Mouse (Mus musculus) midbrain, embryonic 15.5 days (tissue): ENCODE results near the gene Tarsl2. TPM values are rescaled to one million over a fixed set of nuclear protein-coding genes. Genes with fewer than 3 reads are reported as not detected.

Experiments used
- ATAC-seq: fragments of 200-750 bp; cut with Nextera tagmentation; replicated peaks from 2 replicates; pipeline ENCODE4 v1.8.0; 2017; ENCODE audit warnings: moderate TSS enrichment
- H3K27ac ChIP-seq: fragments of 300-500 bp; sonication (generic); 2 replicates; pipeline ENCODE4 v1.5.1; 2015; ENCODE audit warnings: mild to moderate bottlenecking, inconsistent platforms
- H3K27me3 ChIP-seq: fragments of 300-500 bp; sonication (generic); replicated peaks from 2 replicates; pipeline ENCODE4 v1.6.1; 2015; ENCODE audit warnings: inconsistent platforms
- H3K36me3 ChIP-seq: fragments of 300-500 bp; sonication (generic); replicated peaks from 2 replicates; pipeline ENCODE4 v1.6.1; 2015; ENCODE audit warnings: inconsistent platforms
- H3K4me1 ChIP-seq: fragments of 300-500 bp; sonication (generic); 2 replicates; pipeline ENCODE4 v1.6.1; 2015; ENCODE audit warnings: inconsistent platforms
- H3K4me2 ChIP-seq: fragments of 300-500 bp; sonication (generic); 2 replicates; pipeline ENCODE4 v1.6.1; 2015; ENCODE audit warnings: inconsistent platforms, mild to moderate bottlenecking, moderate library complexity
- H3K4me3 ChIP-seq: fragments of 300-500 bp; sonication (generic); 2 replicates; pipeline ENCODE4 v1.5.1; 2015; ENCODE audit warnings: mild to moderate bottlenecking, inconsistent platforms
- H3K9ac ChIP-seq: fragments of 300-500 bp; sonication (generic); 2 replicates; pipeline ENCODE4 v1.6.1; 2015; ENCODE audit warnings: mild to moderate bottlenecking, inconsistent platforms
- H3K9me3 ChIP-seq: fragments of 300-500 bp; sonication (generic); 2 replicates; pipeline ENCODE4 v1.6.1; 2016; ENCODE audit warnings: inconsistent platforms
- WGBS: fragments of 180-500 bp; shearing (Covaris S2); methylation state at CpG from one replicate; pipeline ENCODE4 v1.1.7; 2015; ENCODE audit warnings: mixed read lengths; 5-methylcytosine and 5-hydroxymethylcytosine counted together
- polyA plus RNA-seq: library from polyadenylated mRNA; unstranded; fragments of >200 nt; fragmentation: Nextera tagmentation; extraction: Ambion mirVana; gene quantifications from 2 replicates; pipeline ENCODE4 v1.2.1, GENCODE M21; 2015

Tarsl2 gene
- polyA plus RNA-seq: 16.1 and 16.5 TPM in 2 replicates

DNA sequence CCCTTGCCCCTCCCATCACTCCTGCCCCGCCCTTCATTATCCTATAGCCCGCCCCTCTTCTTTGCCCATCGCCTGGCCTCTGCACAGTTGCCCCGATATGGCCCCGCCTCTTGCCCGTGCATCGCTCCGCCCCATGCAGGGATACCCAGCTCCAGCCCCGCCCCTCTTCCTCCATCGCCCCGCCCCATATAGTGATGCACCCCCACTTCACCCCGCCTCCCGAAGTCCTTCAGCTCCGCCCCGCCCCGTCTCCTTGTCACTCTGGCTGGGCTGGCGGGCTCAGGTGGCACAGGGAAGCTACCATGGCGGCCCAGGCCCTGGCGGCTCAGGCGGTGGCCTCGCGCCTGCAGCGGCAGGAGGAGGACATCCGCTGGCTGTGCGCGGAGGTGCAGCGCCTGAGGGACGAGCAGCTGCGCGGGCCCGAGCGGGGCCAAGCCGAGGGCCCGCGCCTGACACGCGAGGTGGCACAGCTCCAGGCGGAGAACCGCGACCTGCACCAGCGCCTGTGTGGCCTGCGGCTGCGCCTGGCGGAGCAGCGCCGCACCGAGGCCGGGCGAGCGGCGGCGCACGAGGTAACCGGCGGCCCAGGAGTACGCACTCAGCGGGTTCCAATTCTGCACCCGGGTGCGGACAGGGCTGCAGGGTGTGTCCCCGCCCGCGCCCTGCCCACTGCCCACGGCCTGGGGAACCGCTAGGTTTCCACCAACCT, at the start of gene Tarsl2:
Tarsl2 (plus strand) TSS at position 256 of the 709 bp plus-strand sequence.
- WGBS: under 1% methylated on average over 59 of the region's 64 CpGs
- H3K4me1 ChIP-seq: peaks cover 11% of the 10 kb centered on the region; the same call in 1 of the 2 replicates
- H3K4me2 ChIP-seq: peak within 1 kb of the TSS; percentile 72
- peaks cover 4% of the 10 kb centered on the region for H3K36me3 ChIP-seq
- no peaks in the 10 kb centered on the region for H3K9me3 ChIP-seq
- peak within 1 kb of the TSS; percentile 86 for H3K27ac ChIP-seq
- H3K27me3 ChIP-seq: no peaks in the 10 kb centered on the region
- peak; percentile 97 for ATAC-seq
- peak within 1 kb of the TSS; percentile 60 for H3K4me3 ChIP-seq
- peak within 1 kb of the TSS; percentile 76 for H3K9ac ChIP-seq

- WGBS: 79% methylated on average over 3 of the region's 3 CpGs
- no peaks in the 10 kb centered on the region for H3K9me3 ChIP-seq
- no peaks in the 10 kb centered on the region for H3K27me3 ChIP-seq
- ATAC-seq: no peak
- H3K4me3 ChIP-seq: no peak overlapping the region
- H3K4me1 ChIP-seq: no peaks in the 10 kb centered on the region
- no peak overlapping the region for H3K4me2 ChIP-seq
- no peaks in the 10 kb centered on the region for H3K36me3 ChIP-seq
- H3K27ac ChIP-seq: no peak overlapping the region
- H3K9ac ChIP-seq: no peak overlapping the region
Measured at GRCm38 (mm10) chr7:65606124-65606523, 38.6 kb upstream of the Tarsl2 start.

GRCm38 (mm10) chr7:65607003-65607402, 37.7 kb upstream of the Tarsl2 start:
- Histone ChIP-seq H3K9me3 (no peaks in the 10 kb centered on the region), H3K27me3 (no peaks in the 10 kb centered on the region), H3K36me3 (no peaks in the 10 kb centered on the region), H3K9ac (no peak overlapping the region), H3K27ac (no peak overlapping the region), H3K4me3 (no peak overlapping the region), H3K4me2 (no peak overlapping the region), H3K4me1 (no peaks in the 10 kb centered on the region)
- no peak for ATAC-seq
- WGBS: 61% methylated on average over 5 of the region's 5 CpGs

DNA sequence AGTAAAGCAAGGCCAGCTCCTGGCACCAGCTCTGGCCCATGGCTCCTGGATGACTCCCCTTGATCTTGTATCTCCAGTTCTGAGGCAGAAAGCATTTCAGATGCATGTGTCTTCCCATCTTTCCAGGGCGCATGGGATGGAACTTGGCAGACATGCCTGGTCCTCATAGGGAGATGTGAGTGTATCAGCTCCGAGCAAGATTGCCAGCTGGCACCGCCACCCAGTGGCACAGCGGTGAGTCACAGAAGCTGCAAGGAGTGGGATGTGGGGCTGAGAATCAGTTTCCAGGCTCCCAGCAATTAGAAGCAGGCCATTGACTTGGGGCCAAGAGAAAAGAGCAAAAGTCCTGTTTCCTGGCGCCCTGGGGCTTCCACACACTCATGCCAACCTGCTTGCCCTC, 34.5 kb upstream of the Tarsl2 start:
- no peak overlapping the region for H3K4me3 ChIP-seq
- no peaks in the 10 kb centered on the region for H3K36me3 ChIP-seq
- H3K4me2 ChIP-seq: no peak overlapping the region
- H3K9me3 ChIP-seq: no peaks in the 10 kb centered on the region
- 0 out of 2 replicates have a peak, but pooled peaks have one; percentile 74 for ATAC-seq
- H3K27ac ChIP-seq: no peak overlapping the region
- H3K9ac ChIP-seq: no peak overlapping the region
- no peaks in the 10 kb centered on the region for H3K27me3 ChIP-seq
- WGBS: 63% methylated on average over 5 of the region's 5 CpGs
- H3K4me1 ChIP-seq: no peaks in the 10 kb centered on the region

- H3K4me2 ChIP-seq: no peak overlapping the region
- H3K4me3 ChIP-seq: no peak overlapping the region
- ATAC-seq: no peak
- H3K9me3 ChIP-seq: no peaks in the 10 kb centered on the region
- H3K36me3 ChIP-seq: no peaks in the 10 kb centered on the region
- H3K27me3 ChIP-seq: no peaks in the 10 kb centered on the region
- no peak overlapping the region for H3K27ac ChIP-seq
- H3K9ac ChIP-seq: no peak overlapping the region
- WGBS: 81% methylated on average over 8 of the region's 8 CpGs
- H3K4me1 ChIP-seq: no peaks in the 10 kb centered on the region
Measured at GRCm38 (mm10) chr7:65610673-65611072, 34.0 kb upstream of the Tarsl2 start.

DNA sequence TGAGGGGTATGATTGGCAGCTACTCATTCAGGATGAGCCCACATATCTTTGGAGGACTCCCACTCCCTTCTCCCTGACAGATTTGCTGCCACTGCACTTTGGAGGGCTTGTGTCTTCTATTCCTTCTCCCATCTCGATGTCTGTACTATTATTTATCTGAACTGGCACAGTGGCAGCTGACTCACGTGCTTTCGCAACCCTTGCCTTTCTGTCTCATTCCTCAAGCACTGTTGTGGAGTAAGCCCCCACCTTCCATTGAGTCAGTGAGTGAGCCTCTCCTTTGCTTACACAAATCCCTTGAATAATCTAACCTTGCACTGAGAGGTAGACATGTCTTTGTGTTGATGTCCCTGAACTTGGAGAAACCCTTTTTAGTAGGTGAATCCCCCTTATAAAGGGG, 33.4 kb upstream of the Tarsl2 start:
- 86% methylated on average over 3 of the region's 3 CpGs for WGBS
- no peak overlapping the region for H3K27ac ChIP-seq
- H3K4me1 ChIP-seq: no peaks in the 10 kb centered on the region

DNA sequence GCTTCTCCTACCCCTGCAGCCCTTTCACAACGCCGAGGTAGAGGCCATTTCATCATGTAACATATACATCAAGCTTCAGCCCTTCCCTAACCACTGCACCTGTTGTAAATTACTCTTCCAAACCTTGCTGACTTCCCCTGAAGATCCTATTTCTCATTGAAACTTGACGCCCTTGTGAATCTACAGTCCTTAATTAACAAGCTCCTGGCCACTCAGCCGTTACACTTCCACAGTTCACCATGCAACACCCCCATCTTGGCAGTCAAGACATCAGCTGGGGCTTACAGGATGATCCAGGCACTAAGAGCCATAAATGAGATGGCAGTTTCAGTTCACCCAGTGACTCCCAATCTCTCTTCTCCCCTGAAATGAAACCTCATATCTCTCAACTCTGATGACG, 31.0 kb upstream of the Tarsl2 start:
- WGBS: 77% methylated on average over 5 of the region's 5 CpGs
- no peak for ATAC-seq

More for the DNA sequence above, 33.4 kb upstream of the Tarsl2 start:
- H3K36me3 ChIP-seq: no peaks in the 10 kb centered on the region
- no peak overlapping the region for H3K4me2 ChIP-seq
- ATAC-seq: no peak
- no peak overlapping the region for H3K9ac ChIP-seq
- H3K27me3 ChIP-seq: no peaks in the 10 kb centered on the region
- no peak overlapping the region for H3K4me3 ChIP-seq
- no peaks in the 10 kb centered on the region for H3K9me3 ChIP-seq

DNA sequence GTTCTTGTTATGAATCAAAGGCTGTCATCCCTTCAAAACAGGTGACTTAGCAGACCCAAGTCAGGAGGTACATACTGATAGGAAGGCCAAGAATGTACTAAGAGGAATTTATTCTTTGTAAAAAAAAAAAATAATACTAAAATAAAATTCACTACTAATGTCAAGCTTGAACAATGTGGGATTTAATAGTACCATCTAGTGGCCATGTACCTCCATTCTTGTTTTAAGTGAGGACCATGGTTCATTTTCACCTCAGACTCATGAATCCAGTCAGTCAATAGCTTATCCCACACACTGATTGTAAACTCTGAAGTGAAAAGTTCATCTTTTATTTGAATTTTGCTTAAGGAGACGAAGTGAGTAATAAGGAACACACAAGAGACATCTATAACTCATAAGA, 25.9 kb upstream of the Tarsl2 start:
- Histone ChIP-seq H3K9ac (no peak overlapping the region), H3K27ac (no peak overlapping the region), H3K9me3 (no peaks in the 10 kb centered on the region), H3K4me2 (no peak overlapping the region), H3K27me3 (no peaks in the 10 kb centered on the region), H3K4me3 (no peak overlapping the region), H3K36me3 (no peaks in the 10 kb centered on the region), H3K4me1 (no peaks in the 10 kb centered on the region)
- ATAC-seq: no peak
- WGBS: 80% methylated on average over 1 of the region's 1 CpGs

More for the DNA sequence above, 31.0 kb upstream of the Tarsl2 start:
- Histone ChIP-seq H3K4me1 (no peaks in the 10 kb centered on the region), H3K9ac (no peak overlapping the region), H3K36me3 (no peaks in the 10 kb centered on the region), H3K27ac (no peak overlapping the region), H3K27me3 (no peaks in the 10 kb centered on the region), H3K4me2 (no peak overlapping the region), H3K9me3 (no peaks in the 10 kb centered on the region), H3K4me3 (no peak overlapping the region)

GRCm38 (mm10) chr7:65620746-65621145, 24.0 kb upstream of the Tarsl2 start:
- Histone ChIP-seq H3K9ac (no peak overlapping the region), H3K27ac (no peak overlapping the region), H3K36me3 (no peaks in the 10 kb centered on the region), H3K4me3 (no peak overlapping the region), H3K27me3 (no peaks in the 10 kb centered on the region), H3K4me2 (no peak overlapping the region), H3K9me3 (no peaks in the 10 kb centered on the region), H3K4me1 (no peaks in the 10 kb centered on the region)
- no peak for ATAC-seq
- 86% methylated on average over 7 of the region's 7 CpGs for WGBS

DNA sequence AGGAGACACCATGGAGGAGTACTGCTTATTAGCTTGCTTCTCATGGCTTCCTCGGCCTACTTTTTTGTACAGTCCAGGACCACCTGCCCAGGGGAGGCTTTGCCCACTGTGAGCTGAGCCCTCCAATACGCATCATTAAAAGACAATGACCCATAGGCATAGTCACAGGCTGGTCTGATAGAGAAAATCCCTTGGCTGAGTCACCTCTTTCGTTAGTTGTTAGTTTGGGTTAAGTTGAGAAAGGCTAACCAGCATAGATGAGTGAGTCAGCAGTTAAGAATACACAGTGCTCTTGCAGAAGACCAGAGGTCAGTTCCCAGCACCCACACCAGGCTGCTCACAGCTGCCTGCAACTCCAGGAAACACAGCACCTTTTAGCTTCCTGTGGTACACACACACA, 21.4 kb upstream of the Tarsl2 start:
- 88% methylated on average over 3 of the region's 3 CpGs for WGBS
- ATAC-seq: no peak
- no peak overlapping the region for H3K27ac ChIP-seq
- H3K4me2 ChIP-seq: no peak overlapping the region
- H3K27me3 ChIP-seq: no peaks in the 10 kb centered on the region
- no peaks in the 10 kb centered on the region for H3K4me1 ChIP-seq
- no peaks in the 10 kb centered on the region for H3K36me3 ChIP-seq
- H3K9ac ChIP-seq: no peak overlapping the region
- no peak overlapping the region for H3K4me3 ChIP-seq
- no peaks in the 10 kb centered on the region for H3K9me3 ChIP-seq

GRCm38 (mm10) chr7:65625528-65625927, 19.2 kb upstream of the Tarsl2 start:
- Histone ChIP-seq H3K4me1 (no peaks in the 10 kb centered on the region), H3K27me3 (no peaks in the 10 kb centered on the region), H3K27ac (no peak overlapping the region), H3K4me3 (no peak overlapping the region), H3K4me2 (no peak overlapping the region), H3K9ac (no peak overlapping the region), H3K9me3 (no peaks in the 10 kb centered on the region), H3K36me3 (no peaks in the 10 kb centered on the region)
- WGBS: 54% methylated on average over 2 of the region's 2 CpGs
- no peak for ATAC-seq

GRCm38 (mm10) chr7:65629846-65630245, 14.9 kb upstream of the Tarsl2 start:
- no peak overlapping the region for H3K4me2 ChIP-seq
- no peaks in the 10 kb centered on the region for H3K36me3 ChIP-seq
- no peak overlapping the region for H3K9ac ChIP-seq
- ATAC-seq: no peak
- H3K27me3 ChIP-seq: no peaks in the 10 kb centered on the region
- 90% methylated on average over 1 of the region's 1 CpGs for WGBS
- no peak overlapping the region for H3K27ac ChIP-seq
- H3K4me3 ChIP-seq: no peak overlapping the region
- no peaks in the 10 kb centered on the region for H3K9me3 ChIP-seq
- no peaks in the 10 kb centered on the region for H3K4me1 ChIP-seq

GRCm38 (mm10) chr7:65630661-65631060, 14.0 kb upstream of the Tarsl2 start:
- Histone ChIP-seq H3K4me2 (no peak overlapping the region), H3K4me1 (no peaks in the 10 kb centered on the region), H3K9ac (no peak overlapping the region), H3K36me3 (no peaks in the 10 kb centered on the region), H3K27me3 (no peaks in the 10 kb centered on the region), H3K9me3 (no peaks in the 10 kb centered on the region), H3K27ac (no peak overlapping the region), H3K4me3 (no peak overlapping the region)
- WGBS: 71% methylated on average over 5 of the region's 5 CpGs
- no peak for ATAC-seq
